Mouse (Mus musculus) Muller cell, postnatal 12 days (primary cell): Measurements from ENCODE around the gene Numa1.
A peak's percentile ranks its signal among the peaks of the same experiment; 100 is the strongest.
"Not testable (repeated sequence)": the region's sequence is repeated elsewhere in the genome, so short reads cannot be mapped to it uniquely, and the experiment has no call there.

Experiments used
- DNase-seq: peaks from one replicate; pipeline ENCODE4 v3.0.0-alpha.2; 2015; ENCODE audit errors: inconsistent ontology term

Numa1 gene

GRCm38 (mm10) chr7:101936996-101937395 is 3.1 kb downstream of the Numa1 start:
- no peak for DNase-seq

GRCm38 (mm10) chr7:101937569-101937968 is 3.7 kb downstream of the Numa1 start:
- DNase-seq, result no peak

- DNase-seq, result no peak
Measured at GRCm38 (mm10) chr7:101938348-101938747, 4.4 kb downstream of the Numa1 start.

GRCm38 (mm10) chr7:101939758-101940157 is 5.8 kb downstream of the Numa1 start:
- DNase-seq, result no peak

GRCm38 (mm10) chr7:101949008-101949407 is 15.1 kb downstream of the Numa1 start:
- not testable (repeated sequence) for DNase-seq

GRCm38 (mm10) chr7:101951648-101952047 is 17.7 kb downstream of the Numa1 start:
- no peak for DNase-seq

GRCm38 (mm10) chr7:101952098-101952497 is 18.2 kb downstream of the Numa1 start:
- no peak for DNase-seq

GRCm38 (mm10) chr7:101954163-101954562 is 20.3 kb downstream of the Numa1 start:
- DNase-seq, result no peak

GRCm38 (mm10) chr7:101955276-101955675 is 21.4 kb downstream of the Numa1 start:
- no peak for DNase-seq

GRCm38 (mm10) chr7:101955862-101956261 is 22.0 kb downstream of the Numa1 start:
- DNase-seq, result peak; percentile 51

GRCm38 (mm10) chr7:101956481-101956880 is 22.6 kb downstream of the Numa1 start:
- no peak for DNase-seq

- DNase-seq, result no peak
Measured at GRCm38 (mm10) chr7:101956911-101957310, 23.0 kb downstream of the Numa1 start.

- DNase-seq, result no peak
Measured at GRCm38 (mm10) chr7:101962829-101963228, 28.9 kb downstream of the Numa1 start.

- DNase-seq, result no peak
Measured at GRCm38 (mm10) chr7:101963621-101964020, 29.7 kb downstream of the Numa1 start.

- DNase-seq, result peak; percentile 44
Measured at GRCm38 (mm10) chr7:101964551-101964950, 30.6 kb downstream of the Numa1 start.

- DNase-seq, result no peak
Measured at GRCm38 (mm10) chr7:101965606-101966005, 31.7 kb downstream of the Numa1 start.

GRCm38 (mm10) chr7:101967256-101967655 is 33.3 kb downstream of the Numa1 start:
- peak; percentile 57 for DNase-seq

GRCm38 (mm10) chr7:101968751-101969150 is 34.8 kb downstream of the Numa1 start:
- no peak for DNase-seq

GRCm38 (mm10) chr7:101969694-101970428 is 36.0 kb downstream of the Numa1 start:
- peak; percentile 94 for DNase-seq

GRCm38 (mm10) chr7:101970429-101970775 is 36.5 kb downstream of the Numa1 start:
- peak; percentile 94 for DNase-seq

GRCm38 (mm10) chr7:101970821-101971461 is 37.0 kb downstream of the Numa1 start:
- DNase-seq, result peak; percentile 91

GRCm38 (mm10) chr7:101971721-101972120 is 37.8 kb downstream of the Numa1 start:
- DNase-seq, result peak; percentile 70

- DNase-seq, result no peak
Measured at GRCm38 (mm10) chr7:101973730-101974129, 39.8 kb downstream of the Numa1 start.
